Mouse (Mus musculus) kidney, postnatal 36 days (tissue): ENCODE results near the gene Gm6793.
A peak's percentile ranks its signal among the peaks of the same experiment; 100 is the strongest.

Source experiments
- DNase-seq, 2 experiments: peaks; one replicate each; pipeline ENCODE4 v3.0.0; 2021 to 2022; ENCODE audit warnings: mixed read lengths in 2 of 2

The Gm6793 gene

GRCm38 (mm10) chr8:111982116-111982515 lies 32.7 kb downstream of the Gm6793 start:
- DNase-seq, result peak; percentile 7 to 47

GRCm38 (mm10) chr8:111978147-111978546 lies 36.7 kb downstream of the Gm6793 start:
- DNase-seq, result no peak

GRCm38 (mm10) chr8:111976326-111976725 lies 38.5 kb downstream of the Gm6793 start:
- DNase-seq, result no peak

- no peak for DNase-seq
Measured at GRCm38 (mm10) chr8:111975706-111976105, 39.1 kb downstream of the Gm6793 start.

- no peak for DNase-seq
Measured at GRCm38 (mm10) chr8:111974138-111974537, 40.7 kb downstream of the Gm6793 start.

GRCm38 (mm10) chr8:111968991-111969390 lies 45.8 kb downstream of the Gm6793 start:
- no peak for DNase-seq

GRCm38 (mm10) chr8:111968541-111968940 lies 46.3 kb downstream of the Gm6793 start:
- no peak for DNase-seq

GRCm38 (mm10) chr8:111967246-111967870 lies 47.5 kb downstream of the Gm6793 start:
- DNase-seq, result no peak

GRCm38 (mm10) chr8:111964849-111965561 lies 49.8 kb downstream of the Gm6793 start:
- no peak for DNase-seq

- no peak for DNase-seq
Measured at GRCm38 (mm10) chr8:111964351-111964750, 50.5 kb downstream of the Gm6793 start.

GRCm38 (mm10) chr8:111963546-111963945 lies 51.3 kb downstream of the Gm6793 start:
- DNase-seq, result no peak
